Mouse (Mus musculus): Measurements from ENCODE around the gene Btg2. TPM values are rescaled to one million over a fixed set of nuclear protein-coding genes. Genes with fewer than 3 reads are reported as not detected.

Btg2 gene
- polyA plus RNA-seq, 1 experiment from 2014 or later, result 98.5 TPM

- peaks cover 66% of the 10 kb centered on the region for H3K4me1 ChIP-seq (ENCODE audit: control insufficient read depth, insufficient read depth, low read length)
- H3K9ac ChIP-seq (ENCODE audit: low read length), result peak overlapping the region; percentile 80; the same call in 1 of the 2 replicates
- no peak overlapping the region; the same call in 1 of the 2 replicates for H3K4me3 ChIP-seq (replicated peaks; ENCODE audit: low read length)
- WGBS, result 51% methylated on average over 13 of the region's 13 CpGs
- no peaks in the 10 kb centered on the region for H3K36me3 ChIP-seq (ENCODE audit: control insufficient read depth, insufficient read depth, low read length)
- peak overlapping the region; percentile 82 for H3K4me2 ChIP-seq (ENCODE audit: low read depth, low read length)
- ATAC-seq (ENCODE audit: insufficient read depth, low FRiP score), result no peak
- H3K27ac ChIP-seq (ENCODE audit: low read length), result peak overlapping the region; percentile 99
- no peaks in the 10 kb centered on the region for H3K27me3 ChIP-seq (ENCODE audit: control insufficient read depth, insufficient read depth, low read length)
- no peaks in the 10 kb centered on the region for H3K9me3 ChIP-seq (replicated peaks; ENCODE audit: control insufficient read depth, low read length)
Measured at GRCm38 (mm10) chr1:134093771-134094526, 15.0 kb upstream of the Btg2 start.

GRCm38 (mm10) chr1:134092852-134093770 lies 14.2 kb upstream of the Btg2 start:
- Histone ChIP-seq H3K9me3 (replicated peaks; ENCODE audit: control insufficient read depth, low read length) (no peaks in the 10 kb centered on the region), H3K4me3 (replicated peaks; ENCODE audit: low read length) (peak overlapping the region; percentile 55), H3K27me3 (ENCODE audit: control insufficient read depth, insufficient read depth, low read length) (no peaks in the 10 kb centered on the region), H3K9ac (ENCODE audit: low read length) (peak overlapping the region; percentile 80), H3K4me1 (ENCODE audit: control insufficient read depth, insufficient read depth, low read length) (peaks cover 57% of the 10 kb centered on the region), H3K36me3 (ENCODE audit: control insufficient read depth, insufficient read depth, low read length) (no peaks in the 10 kb centered on the region), H3K4me2 (ENCODE audit: low read depth, low read length) (peak overlapping the region; percentile 82), H3K27ac (ENCODE audit: low read length) (peak overlapping the region; percentile 99)
- peak; percentile 92 for ATAC-seq (ENCODE audit: insufficient read depth, low FRiP score)
- 2% methylated on average over 43 of the region's 43 CpGs for WGBS

- H3K4me1 ChIP-seq (ENCODE audit: control insufficient read depth, insufficient read depth, low read length), result peaks cover 50% of the 10 kb centered on the region
- no peaks in the 10 kb centered on the region for H3K9me3 ChIP-seq (replicated peaks; ENCODE audit: control insufficient read depth, low read length)
- WGBS, result 21% methylated on average over 6 of the region's 6 CpGs
- no peaks in the 10 kb centered on the region for H3K36me3 ChIP-seq (ENCODE audit: control insufficient read depth, insufficient read depth, low read length)
- H3K4me3 ChIP-seq (replicated peaks; ENCODE audit: low read length), result peak overlapping the region; percentile 55
- peak overlapping the region; percentile 80 for H3K9ac ChIP-seq (ENCODE audit: low read length)
- peak overlapping the region; percentile 99 for H3K27ac ChIP-seq (ENCODE audit: low read length)
- no peak for ATAC-seq (ENCODE audit: insufficient read depth, low FRiP score)
- no peaks in the 10 kb centered on the region for H3K27me3 ChIP-seq (ENCODE audit: control insufficient read depth, insufficient read depth, low read length)
- H3K4me2 ChIP-seq (ENCODE audit: low read depth, low read length), result peak overlapping the region; percentile 82
Measured at GRCm38 (mm10) chr1:134092368-134092767, 13.4 kb upstream of the Btg2 start.

DNA sequence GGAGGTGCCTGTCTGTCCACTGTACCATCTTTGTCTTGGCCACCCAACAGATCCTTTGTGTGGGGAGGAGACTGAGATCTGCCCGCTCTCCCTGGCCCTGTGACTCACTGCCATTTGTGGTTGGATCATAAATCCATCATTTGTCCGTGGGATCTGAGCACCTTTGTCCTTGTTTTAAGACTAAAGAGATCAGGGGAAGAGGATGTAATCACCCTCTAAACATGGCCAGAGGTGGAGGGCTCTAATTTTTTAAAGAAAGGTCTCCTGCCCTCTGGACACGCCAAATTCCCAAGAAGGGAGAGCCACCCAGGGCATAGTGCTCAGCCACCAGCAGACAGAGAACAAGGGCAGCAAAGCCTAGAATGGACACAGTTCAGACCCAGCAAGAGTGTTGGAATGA lies 12.9 kb upstream of the Btg2 start:
- 70% methylated on average over 3 of the region's 3 CpGs for WGBS
- H3K9me3 ChIP-seq (replicated peaks; ENCODE audit: control insufficient read depth, low read length), result no peaks in the 10 kb centered on the region
- H3K36me3 ChIP-seq (ENCODE audit: control insufficient read depth, insufficient read depth, low read length), result no peaks in the 10 kb centered on the region
- H3K27ac ChIP-seq (ENCODE audit: low read length), result peak overlapping the region; percentile 99
- H3K4me2 ChIP-seq (ENCODE audit: low read depth, low read length), result no peak overlapping the region; the same call in 1 of the 2 replicates
- H3K27me3 ChIP-seq (ENCODE audit: control insufficient read depth, insufficient read depth, low read length), result no peaks in the 10 kb centered on the region
- ATAC-seq (ENCODE audit: insufficient read depth, low FRiP score), result no peak
- peaks cover 48% of the 10 kb centered on the region for H3K4me1 ChIP-seq (ENCODE audit: control insufficient read depth, insufficient read depth, low read length)
- no peak overlapping the region for H3K4me3 ChIP-seq (replicated peaks; ENCODE audit: low read length)
- H3K9ac ChIP-seq (ENCODE audit: low read length), result peak overlapping the region; percentile 80; the same call in 1 of the 2 replicates

- Histone ChIP-seq H3K27me3 (ENCODE audit: control insufficient read depth, insufficient read depth, low read length) (no peaks in the 10 kb centered on the region), H3K4me3 (replicated peaks; ENCODE audit: low read length) (no peak overlapping the region), H3K9me3 (replicated peaks; ENCODE audit: control insufficient read depth, low read length) (no peaks in the 10 kb centered on the region), H3K4me1 (ENCODE audit: control insufficient read depth, insufficient read depth, low read length) (peaks cover 36% of the 10 kb centered on the region), H3K36me3 (ENCODE audit: control insufficient read depth, insufficient read depth, low read length) (no peaks in the 10 kb centered on the region), H3K27ac (ENCODE audit: low read length) (no peak overlapping the region), H3K9ac (ENCODE audit: low read length) (no peak overlapping the region), H3K4me2 (ENCODE audit: low read depth, low read length) (no peak overlapping the region)
- ATAC-seq (ENCODE audit: insufficient read depth, low FRiP score), result no peak
- WGBS, result 88% methylated on average over 7 of the region's 7 CpGs
Measured at GRCm38 (mm10) chr1:134089074-134089473, 10.2 kb upstream of the Btg2 start.

GRCm38 (mm10) chr1:134086811-134087398 lies 8.0 kb upstream of the Btg2 start:
- no peaks in the 10 kb centered on the region for H3K9me3 ChIP-seq (replicated peaks; ENCODE audit: control insufficient read depth, low read length)
- H3K27ac ChIP-seq (ENCODE audit: low read length), result peak overlapping the region; percentile 11; the same call in 1 of the 2 replicates

GRCm38 (mm10) chr1:134086017-134086416 lies 7.1 kb upstream of the Btg2 start:
- Histone ChIP-seq H3K4me2 (ENCODE audit: low read depth, low read length) (no peak overlapping the region), H3K36me3 (ENCODE audit: control insufficient read depth, insufficient read depth, low read length) (no peaks in the 10 kb centered on the region), H3K9me3 (replicated peaks; ENCODE audit: control insufficient read depth, low read length) (no peaks in the 10 kb centered on the region), H3K4me1 (ENCODE audit: control insufficient read depth, insufficient read depth, low read length) (peaks cover 25% of the 10 kb centered on the region), H3K27me3 (ENCODE audit: control insufficient read depth, insufficient read depth, low read length) (no peaks in the 10 kb centered on the region), H3K4me3 (replicated peaks; ENCODE audit: low read length) (no peak overlapping the region), H3K9ac (ENCODE audit: low read length) (0 out of 2 replicates have a peak overlapping the region, but pooled peaks have one; percentile 33), H3K27ac (ENCODE audit: low read length) (no peak overlapping the region)
- ATAC-seq (ENCODE audit: insufficient read depth, low FRiP score), result no peak
- WGBS, result 38% methylated on average over 3 of the region's 3 CpGs

More at GRCm38 (mm10) chr1:134086811-134087398, 8.0 kb upstream of the Btg2 start:
- peak overlapping the region; percentile 56 for H3K9ac ChIP-seq (ENCODE audit: low read length)
- 44% methylated on average over 16 of the region's 16 CpGs for WGBS
- no peaks in the 10 kb centered on the region for H3K36me3 ChIP-seq (ENCODE audit: control insufficient read depth, insufficient read depth, low read length)
- H3K4me2 ChIP-seq (ENCODE audit: low read depth, low read length), result peak overlapping the region; percentile 20; the same call in 1 of the 2 replicates
- peaks cover 30% of the 10 kb centered on the region for H3K4me1 ChIP-seq (ENCODE audit: control insufficient read depth, insufficient read depth, low read length)
- ATAC-seq (ENCODE audit: insufficient read depth, low FRiP score), result no peak; the same call in 1 of the 2 replicates
- no peaks in the 10 kb centered on the region for H3K27me3 ChIP-seq (ENCODE audit: control insufficient read depth, insufficient read depth, low read length)
- H3K4me3 ChIP-seq (replicated peaks; ENCODE audit: low read length), result no peak overlapping the region

GRCm38 (mm10) chr1:134084128-134084527 lies 5.2 kb upstream of the Btg2 start:
- Histone ChIP-seq H3K9me3 (replicated peaks; ENCODE audit: control insufficient read depth, low read length) (no peaks in the 10 kb centered on the region), H3K4me3 (replicated peaks; ENCODE audit: low read length) (no peak overlapping the region), H3K27ac (ENCODE audit: low read length) (no peak overlapping the region), H3K36me3 (ENCODE audit: control insufficient read depth, insufficient read depth, low read length) (no peaks in the 10 kb centered on the region), H3K4me2 (ENCODE audit: low read depth, low read length) (no peak overlapping the region), H3K27me3 (ENCODE audit: control insufficient read depth, insufficient read depth, low read length) (no peaks in the 10 kb centered on the region), H3K4me1 (ENCODE audit: control insufficient read depth, insufficient read depth, low read length) (peaks cover 35% of the 10 kb centered on the region), H3K9ac (ENCODE audit: low read length) (no peak overlapping the region)
- ATAC-seq (ENCODE audit: insufficient read depth, low FRiP score), result no peak
- WGBS, result 80% methylated on average over 3 of the region's 3 CpGs

Data from stomach, embryonic 16.5 days (tissue).